Mouse (Mus musculus): ENCODE measurements at regions not wholly inside any gene's neighbourhood (a gene's known extent, or its start where the extent isn't known, plus 50 kb on each side); places are given as distances from the start of the nearest gene placed in this dataset.
A peak's percentile ranks its signal among the peaks of the same experiment; 100 is the strongest.

DNA sequence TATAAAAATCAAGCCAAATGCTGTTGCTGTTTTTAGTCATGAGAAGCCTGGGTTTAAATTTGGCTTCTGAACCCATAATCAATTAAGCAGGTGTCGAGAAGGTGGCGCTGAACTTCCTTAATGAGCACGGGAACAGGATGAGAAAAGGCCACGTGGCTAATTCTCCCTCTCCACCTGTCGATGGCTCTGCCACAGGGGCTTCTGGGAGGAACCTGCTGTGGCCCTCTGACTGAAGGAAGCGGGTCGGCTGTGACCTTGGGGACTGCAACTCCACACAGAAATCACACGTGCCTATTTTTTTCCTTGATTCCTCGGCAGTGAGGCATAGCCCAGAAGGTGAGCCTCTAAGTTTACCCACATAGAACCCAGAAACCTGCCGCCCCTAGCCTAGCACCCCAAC lies 244.8 kb upstream of the Sulf2 start:
- DNase-seq, result no peak

DNA sequence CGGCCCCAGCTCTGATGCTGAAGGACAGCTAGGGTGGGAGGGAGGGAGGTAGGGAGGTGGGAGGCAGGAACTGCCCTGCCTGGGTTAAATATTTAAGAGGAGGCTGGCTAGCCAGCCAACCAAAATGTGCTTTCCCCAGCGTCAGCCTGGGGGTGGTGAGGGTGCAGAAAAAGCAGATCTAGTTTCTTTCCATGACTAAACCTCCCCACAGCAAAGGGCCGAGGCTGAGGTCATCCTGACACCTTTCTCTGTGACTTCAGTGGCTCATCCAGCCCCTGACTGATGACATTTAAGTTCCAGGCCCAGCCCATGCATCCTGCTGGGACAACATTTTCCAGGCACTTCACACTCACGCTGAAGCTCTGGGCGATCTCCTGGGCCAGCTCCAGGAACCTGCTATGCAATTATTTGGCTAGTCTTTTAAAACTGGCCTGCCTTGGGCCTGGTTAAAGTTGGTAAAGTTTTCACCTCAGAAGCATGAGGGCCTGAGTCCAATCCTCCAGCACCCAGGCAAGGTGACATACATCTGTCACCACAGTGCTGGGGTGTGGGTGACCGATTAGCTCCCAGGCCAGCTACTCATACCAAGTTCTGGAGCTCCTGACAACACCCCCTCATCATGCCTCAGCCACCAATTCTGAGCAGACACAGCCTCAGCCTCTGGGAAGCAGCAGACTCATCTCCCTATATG lies 243.8 kb upstream of the Sulf2 start:
- DNase-seq, result peak; percentile 56

DNA sequence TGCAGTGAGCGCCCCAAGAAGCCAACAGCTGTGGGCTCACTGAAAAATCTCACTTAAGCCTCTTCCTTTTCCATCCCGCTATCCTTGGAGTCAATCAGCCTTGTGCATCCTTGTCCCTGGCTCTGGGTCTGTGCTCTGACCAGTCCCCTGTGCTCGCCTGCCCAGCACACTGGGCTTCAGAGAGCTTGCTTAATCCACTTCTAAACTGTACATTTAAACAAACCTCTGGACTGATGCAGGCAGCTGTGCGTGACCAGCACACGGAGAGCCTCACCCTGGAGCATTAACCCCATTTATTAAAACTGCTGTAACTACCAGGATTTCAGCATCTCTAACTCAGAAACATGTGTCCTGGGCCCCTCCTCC lies 243.3 kb upstream of the Sulf2 start:
- DNase-seq, result no peak

DNA sequence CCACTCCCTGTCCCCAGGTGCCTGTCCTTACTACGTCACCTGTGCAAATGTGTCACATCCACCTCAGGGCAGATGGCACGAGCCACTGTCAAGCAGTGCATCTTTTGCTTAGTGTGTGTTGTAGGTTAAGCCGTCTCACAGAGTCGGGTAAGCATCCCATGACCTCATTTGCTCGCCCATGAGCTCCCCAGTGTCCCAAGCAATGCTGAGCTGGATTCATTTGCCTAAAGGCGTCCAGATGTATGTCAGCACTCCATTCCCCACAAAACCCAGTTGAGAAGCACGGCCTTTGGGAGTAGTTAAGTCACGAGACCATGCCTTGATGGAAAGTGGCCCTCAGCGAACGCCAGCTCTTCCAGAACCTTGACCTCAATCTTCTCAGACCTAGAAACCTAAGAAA lies 242.7 kb upstream of the Sulf2 start:
- no peak for DNase-seq

DNA sequence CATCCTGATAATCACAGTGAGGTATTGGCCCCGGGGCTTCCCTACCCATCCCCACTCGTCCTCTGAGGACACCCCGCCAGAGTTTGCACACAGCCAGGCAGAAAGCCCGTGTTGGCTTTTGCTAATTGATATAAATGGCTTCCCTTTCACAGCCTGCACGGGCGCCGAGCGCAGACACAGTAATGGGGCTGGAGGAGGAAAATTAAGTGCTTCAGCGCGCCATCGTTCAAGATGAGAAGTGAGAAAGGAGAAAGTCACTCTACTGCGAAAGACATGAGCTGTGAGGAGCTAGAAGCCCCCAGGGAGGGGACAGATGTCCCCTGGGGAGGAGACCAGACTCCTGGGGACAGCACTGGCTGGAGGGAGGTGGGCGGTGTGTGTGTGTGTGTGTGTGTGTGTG lies 239.2 kb upstream of the Sulf2 start:
- no peak for DNase-seq

DNA sequence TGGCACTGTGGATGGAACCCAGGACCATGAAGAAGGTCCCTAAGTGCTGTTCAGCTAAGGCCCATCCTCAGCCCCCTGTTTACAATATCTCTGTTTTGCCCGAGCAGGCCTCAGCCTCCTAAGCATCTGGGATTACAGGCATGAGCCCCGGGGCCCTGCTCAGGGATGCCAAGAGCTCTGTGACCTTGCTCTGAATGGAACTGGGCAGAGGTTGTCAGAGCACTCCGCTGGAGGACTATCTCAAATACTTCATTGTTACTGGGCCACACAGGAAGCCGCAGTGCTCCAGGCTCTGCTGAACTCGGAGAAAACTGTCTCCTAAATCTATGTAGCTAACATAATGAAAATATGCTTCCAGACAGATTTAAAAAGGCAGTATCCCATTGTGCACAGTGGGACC lies 235.7 kb upstream of the Sulf2 start:
- DNase-seq, result no peak

DNA sequence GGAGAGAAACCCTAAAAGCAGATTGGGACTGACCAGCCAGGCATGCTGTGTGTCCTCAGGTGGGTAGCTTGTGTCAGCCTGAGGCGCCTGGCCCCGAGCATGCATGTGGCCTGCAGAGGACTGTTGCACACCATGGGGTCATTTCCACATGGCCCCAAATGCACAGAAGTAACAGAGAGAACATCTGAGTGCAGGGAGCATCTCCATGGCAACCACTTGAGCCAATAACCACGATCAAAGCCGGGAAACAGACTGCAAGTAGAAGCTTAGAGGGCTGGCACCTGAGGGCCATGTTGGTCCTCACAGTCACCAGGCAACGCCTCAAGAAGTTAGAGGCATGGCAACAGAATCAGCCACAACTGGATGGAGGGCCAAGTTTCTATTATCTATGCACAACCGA lies 232.6 kb upstream of the Sulf2 start:
- no peak for DNase-seq

DNA sequence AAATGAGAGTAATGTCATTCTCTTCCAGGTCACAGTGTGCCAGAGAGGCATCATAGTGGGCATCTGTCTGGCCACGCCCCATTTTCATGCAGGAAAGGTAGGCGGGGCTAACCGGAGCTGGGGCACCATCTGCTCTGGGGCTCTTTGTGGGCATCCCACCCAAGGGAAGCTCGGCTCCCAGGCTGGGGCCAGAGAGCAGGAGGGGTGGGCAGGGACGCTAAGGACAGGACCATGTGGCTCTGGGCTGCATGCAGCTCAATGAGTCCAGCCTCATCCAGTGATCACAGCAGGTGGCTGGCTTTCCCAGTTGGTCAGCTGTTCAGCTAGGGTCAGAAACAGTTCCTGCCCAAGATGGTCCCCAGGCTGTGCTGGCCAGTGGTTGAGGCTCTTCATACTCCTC lies 231.4 kb upstream of the Sulf2 start:
- no peak for DNase-seq

DNA sequence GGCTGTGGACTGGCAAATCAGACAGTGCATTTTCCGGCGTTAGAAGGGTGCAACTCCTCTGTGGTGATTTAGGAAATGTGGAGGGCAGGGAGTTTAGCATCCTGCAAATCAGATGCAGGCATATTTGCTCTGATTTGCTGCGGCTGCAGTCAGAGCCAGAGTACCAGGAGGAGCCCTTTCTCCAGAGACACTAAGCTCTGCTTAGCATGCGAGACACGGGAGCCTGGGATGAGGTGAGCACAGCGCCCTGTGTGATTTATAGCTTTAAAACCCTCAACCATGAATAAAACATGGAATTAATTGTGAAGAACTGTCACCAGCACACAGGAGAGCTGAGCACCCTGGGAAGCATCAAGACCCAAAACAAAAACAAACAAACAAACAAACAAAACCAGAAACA lies 229.1 kb upstream of the Sulf2 start:
- no peak for DNase-seq

DNA sequence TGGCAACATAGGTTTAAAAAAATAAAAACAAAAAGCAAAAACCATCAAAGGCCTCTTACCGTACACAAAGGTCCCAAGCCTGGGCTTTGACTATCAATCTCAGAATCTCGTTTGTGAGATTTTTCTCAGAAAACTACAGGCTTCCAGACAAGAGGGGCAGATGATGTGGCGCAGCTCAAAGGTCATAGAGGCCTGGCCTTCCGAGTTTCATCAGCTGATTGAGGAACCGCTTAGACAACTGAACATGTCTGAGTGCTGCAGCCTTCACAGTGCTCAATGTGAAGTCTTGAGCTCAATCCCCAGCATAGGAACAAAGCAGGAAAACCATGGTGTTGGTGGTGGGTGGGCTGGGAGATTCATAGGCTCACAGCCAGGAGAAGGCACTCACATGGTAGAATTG lies 227.9 kb upstream of the Sulf2 start:
- DNase-seq, result no peak

DNA sequence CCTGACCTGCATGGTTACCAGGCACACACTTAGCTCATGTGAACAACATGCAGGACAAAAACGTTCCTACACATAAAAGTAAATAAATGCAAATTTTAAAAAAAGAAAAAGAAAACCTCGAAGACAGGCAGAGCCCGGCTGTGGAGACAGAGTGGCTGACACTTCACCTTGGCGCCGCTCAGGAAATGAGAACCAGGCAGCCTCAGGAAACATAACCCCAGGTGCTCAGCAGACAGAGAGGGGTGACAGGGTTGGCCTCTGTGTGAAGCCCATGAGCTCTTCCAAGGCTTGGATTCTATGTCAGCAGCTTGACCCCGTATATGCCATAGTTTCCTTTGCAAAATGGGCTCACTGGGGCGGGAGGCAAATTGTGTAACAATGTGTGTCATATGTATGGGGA lies 226.7 kb upstream of the Sulf2 start:
- DNase-seq, result no peak

DNA sequence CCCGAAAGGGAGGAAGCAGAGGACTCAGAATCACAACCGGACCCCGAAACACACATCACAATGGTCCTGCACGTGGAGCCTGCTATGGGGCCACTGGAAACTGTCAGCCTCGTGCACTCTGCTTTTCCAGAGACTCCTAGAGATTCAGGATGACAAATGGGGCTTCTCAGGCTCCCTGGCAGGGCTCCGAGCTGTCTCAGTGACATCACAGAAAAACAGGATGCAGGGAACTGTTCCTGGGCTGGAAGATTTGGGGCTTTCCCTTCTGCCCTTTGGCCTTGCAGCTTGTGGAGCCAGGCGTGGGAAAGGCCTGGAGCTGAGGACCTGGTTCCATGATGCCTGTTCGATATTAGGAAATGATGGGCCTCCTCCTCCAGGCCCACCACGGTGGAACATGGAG lies 225.4 kb upstream of the Sulf2 start:
- DNase-seq, result peak; percentile 73

DNA sequence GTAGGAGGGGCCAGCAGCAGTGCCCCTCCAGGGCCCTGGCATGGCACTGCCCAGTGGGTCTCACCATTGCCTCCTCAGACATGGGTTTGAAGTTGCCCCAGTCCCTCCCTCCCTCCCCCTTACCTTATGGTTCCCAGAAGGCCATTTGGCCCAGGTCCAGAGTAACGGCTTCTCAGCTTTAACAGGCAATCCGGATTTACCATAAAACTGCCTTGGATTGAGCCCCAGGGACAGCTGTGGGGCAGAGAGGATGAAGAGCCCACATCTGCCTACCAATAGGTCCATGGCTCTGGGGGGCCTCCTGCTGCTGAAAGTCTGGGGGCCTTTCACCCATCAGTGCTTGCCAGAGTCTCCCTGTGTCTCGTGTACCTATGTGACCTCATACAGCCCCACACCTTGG lies 222.9 kb upstream of the Sulf2 start:
- no peak for DNase-seq

DNA sequence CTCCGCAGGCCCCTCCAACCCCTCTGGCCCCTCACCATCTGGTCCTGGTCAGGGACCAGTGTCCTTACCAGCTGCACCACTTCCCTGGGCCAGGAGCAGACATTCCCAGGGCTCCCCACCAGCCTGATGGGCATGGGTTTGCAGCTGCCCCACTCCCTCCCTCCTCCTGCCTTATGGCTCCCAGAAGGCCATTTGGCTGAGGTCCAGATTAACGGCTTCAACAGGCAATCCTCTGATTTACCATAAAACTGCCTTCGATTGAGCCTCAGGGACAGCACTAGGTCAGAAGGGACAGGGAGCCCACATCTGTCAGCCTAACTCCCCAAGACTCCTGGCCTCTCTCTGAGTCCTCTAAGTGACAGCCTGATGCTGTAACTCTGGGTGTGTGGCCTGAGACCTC lies 221.9 kb upstream of the Sulf2 start:
- no peak for DNase-seq

DNA sequence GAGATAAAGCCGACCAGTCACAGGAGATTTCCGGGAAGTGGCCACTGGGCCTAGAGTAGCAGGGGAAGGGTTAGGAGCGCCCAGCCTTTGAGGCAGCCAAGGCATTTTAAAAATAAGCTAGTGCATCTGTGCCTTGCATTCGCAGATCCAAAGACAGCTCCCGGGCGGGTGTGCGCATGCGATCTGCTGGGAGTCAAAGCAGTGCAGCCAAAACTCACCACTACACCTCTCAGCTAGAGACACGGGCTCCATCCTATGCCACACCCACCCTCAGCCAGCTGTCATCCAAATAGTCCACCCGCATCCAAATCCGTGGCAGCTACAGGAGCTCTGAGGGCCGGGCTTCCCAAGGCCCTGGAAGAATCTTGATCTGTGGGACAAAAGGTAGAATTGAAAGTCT lies 220.2 kb upstream of the Sulf2 start:
- DNase-seq, result no peak

DNA sequence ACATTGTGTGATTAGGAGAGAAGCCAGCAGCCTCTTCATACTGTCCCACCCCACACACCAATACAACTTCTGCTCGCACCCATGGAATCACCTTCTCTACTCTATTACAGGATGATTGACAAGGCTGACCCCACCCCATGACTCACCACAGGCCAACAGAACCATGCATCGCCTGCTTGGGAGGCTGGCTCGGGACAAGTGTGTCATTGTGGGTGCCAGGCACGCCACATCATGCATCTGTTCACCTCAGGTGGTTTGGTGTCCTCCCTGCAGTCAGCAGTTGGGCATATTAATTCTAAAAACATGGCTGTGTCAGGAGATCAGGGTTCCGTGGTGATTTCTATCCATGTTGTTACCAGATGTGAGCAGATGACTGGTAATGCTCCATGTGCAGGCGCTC lies 215.3 kb upstream of the Sulf2 start:
- DNase-seq, result no peak

DNA sequence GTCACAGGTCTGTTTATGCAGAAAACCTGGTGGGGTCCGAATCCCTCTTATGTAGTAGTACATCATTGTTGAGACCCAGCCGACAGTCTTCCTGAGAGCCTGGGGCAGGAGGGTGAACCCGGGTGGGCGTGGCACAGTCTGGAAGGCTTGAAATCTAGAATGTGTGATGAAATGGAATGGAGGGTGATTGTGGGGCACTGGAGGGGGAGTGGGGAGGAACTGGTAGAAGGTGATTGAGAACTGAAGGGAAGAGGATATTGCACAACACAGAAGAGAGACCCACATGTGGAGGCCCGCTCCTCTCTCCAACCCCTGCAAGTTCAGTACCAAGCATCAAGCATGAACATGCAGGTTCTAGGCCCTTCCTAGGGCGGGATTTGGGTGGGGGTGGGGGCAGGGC lies 206.2 kb upstream of the Sulf2 start:
- DNase-seq, result no peak

DNA sequence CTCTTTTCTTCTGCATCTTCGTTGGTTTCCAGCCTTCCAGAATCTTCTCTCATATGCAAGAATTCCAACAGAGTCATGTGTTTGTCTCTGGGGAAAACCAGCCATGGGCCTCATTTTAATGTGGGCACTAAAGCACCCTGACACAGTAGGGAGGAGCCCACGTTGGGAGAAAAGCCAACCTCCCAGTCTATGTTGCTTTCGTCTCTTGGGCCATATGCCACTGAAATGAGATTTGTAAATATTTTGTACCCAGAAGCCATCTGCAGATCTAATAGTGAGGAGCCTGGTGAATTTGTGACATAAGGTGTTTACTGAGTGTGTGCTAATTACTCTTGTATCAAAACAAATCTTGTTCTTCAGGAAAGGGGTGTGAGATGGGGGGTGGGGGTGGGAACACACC lies 205.3 kb upstream of the Sulf2 start:
- no peak for DNase-seq

DNA sequence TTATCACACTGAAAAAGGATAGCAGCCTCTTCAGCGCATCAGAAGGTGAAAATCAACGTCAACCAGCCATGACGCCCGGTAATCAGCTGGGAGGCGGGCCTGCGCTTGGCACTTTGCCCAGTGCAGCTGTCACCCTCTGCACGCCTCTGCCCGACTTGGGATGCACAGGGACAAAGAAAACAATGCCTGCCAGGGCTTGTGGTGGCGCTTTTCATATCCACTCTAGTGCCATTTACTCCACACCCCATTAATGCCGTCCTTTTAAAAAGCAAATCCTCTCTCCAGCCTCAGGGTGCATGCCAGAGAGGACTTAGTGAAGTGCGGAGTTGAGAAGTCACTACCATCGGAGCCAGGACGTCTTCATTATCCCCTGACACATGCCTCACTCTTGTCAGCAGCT lies 204.5 kb upstream of the Sulf2 start:
- DNase-seq, result no peak

DNA sequence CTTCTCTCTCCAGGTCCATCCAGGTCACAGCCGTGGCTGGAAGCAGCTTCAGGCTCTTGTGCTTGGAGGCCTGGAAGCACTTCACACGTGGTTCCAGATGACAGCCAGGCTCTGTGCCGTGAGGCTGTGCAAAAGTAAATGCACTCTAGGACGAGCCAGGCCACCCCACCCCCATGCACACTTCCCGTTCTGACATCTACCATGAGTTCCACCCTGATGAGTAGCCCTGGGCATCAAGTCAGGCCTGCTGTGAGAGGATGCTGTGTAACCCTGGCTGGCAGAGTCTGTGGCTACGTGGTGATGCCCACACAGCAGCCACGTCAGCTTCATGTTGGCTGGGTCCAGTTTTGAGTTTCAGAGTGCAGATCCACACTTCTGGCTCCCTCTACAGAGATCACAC lies 202.4 kb upstream of the Sulf2 start:
- DNase-seq, result no peak

DNA sequence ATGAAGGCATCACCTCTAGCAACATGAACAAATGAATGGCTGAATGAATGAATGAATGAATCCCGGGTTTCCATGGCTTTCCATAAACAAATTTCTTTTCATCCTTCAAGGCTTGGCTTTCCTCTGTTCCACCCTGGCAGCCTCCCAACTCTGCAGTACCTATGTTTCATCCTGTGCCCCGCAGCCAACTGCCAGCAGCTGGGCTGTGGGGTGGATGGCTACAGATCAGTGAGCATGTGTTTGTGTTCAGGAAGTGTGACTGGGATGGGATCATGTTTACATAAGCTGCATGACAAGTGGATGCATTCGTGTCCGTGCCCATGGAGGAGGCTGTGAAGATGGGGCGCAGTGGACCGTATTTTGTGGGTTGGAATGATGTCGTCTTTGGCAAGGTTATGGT lies 200.5 kb upstream of the Sulf2 start:
- no peak for DNase-seq

DNA sequence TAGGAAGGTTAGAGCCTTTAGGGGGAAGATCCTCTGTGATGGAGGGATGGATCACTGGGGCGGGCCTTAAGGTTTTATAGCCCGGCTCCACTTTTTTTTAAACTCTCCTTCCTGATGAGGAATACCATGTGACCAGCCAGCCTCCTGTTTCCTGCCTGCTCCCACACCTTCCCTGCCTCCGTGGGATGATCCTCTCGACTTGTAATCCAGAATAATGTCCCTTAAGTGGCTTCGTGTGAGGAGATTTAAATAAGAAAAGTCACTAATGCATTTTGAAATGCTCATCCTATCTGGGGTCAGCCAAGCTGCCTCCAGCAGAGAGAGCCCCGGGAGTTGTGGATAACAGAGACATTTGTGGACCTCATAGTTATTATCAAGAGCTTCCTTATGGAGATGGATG lies 200.0 kb upstream of the Sulf2 start:
- no peak for DNase-seq

DNA sequence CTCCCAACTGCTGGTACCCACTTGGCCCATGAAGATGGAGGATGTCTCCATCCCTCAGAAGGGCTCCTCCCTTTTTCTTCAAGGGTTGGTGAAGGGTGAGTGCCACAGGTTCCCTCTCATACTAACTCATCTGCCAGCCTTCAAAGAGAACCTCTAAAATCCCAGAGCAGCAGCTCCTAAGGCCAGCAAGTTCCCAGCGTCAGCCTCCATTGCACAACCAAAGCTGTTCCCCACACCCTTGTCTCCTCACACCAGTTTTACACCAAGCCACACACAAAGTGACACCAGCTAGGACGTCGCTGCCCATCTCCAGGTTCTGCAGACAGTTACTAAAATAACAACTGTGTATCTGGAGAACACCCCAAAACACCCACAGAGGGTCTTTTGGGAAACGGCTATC lies 198.9 kb upstream of the Sulf2 start:
- DNase-seq, result no peak

DNA sequence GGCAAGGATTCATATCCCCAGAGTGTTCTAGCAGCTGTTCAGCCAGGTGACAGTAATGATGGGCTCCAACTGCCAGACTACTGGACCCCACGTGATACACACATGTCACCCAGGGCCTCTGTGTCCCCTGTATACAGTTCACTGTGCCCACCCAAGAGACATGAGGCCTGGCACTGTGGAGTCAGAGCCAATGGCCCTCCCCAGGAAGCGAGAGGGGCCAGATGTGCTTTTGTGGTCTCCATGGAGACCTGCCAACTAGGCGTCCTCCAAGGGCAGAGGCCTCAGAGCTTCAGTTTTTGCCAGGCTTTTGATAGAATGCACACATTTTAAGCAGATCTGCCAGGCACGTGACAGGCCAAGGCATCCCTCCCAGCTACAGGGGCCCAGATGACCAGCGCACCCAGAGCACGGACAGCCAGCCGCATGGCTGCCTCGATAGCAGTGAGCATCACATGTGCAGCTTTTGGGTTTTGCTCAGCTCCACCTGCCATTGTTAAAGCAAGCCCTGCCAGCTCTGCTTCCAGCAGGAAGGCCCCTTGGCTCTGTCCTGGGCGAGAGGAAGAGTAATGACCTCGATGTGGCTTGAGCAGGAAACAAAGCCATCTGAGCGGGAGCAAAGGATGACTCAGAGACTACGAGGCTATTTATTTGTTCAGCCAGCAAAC lies 198.1 kb upstream of the Sulf2 start:
- peak; percentile 29 for DNase-seq

DNA sequence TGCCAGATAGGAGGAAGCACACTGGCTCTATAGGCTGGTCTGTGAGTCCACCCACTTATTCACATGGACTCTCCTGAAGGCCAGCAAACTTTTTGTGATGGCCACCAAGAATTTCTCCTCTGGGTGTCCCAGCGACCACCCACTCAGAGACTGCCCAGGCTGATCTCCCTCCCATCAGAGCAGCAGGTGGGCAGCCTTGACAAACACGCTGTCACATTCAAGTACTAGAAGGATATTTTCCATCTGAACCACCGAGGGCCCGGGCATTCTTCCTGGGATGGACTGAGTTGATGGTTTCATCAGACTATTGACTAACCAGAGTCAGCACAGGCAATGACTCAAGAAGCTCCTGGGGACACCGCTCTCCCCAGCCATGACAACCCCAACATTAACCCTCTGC lies 196.5 kb upstream of the Sulf2 start:
- DNase-seq, result no peak
